Comparison of ENCODE assay signal across 11 mouse cellular contexts in the genomic region with DNA sequence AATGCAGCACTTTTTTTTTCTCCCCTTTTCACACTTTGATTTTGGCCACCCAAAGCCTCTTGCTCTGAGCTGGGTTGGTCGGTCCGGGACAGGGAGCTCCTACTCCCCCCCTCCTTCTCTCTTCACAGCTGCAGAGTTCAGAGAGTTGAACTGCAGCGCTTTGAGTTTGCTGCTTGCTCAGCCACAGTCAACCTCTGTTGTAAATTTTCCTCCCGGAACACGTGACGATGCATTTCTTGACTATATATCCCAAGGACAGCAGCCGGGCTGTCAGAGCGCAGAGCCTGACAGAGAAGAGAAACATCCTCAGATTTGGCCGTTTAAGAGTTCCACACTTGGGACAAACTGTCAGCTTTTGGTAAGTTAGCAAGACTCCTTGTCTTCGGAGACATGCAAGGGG. TPM values are rescaled to one million over a fixed set of nuclear protein-coding genes. Genes with fewer than 3 reads are reported as not detected.
A peak's percentile ranks its signal among the peaks of the same experiment; 100 is the strongest.
DNase-seq lines count a peak whose midpoint lies in the region; ATAC-seq and TF ChIP-seq lines count a peak whose summit lies in the region.
"Had no signal": no experiment of that assay in that cellular context is flagged by ENCODE, and none has a peak within 500 bp of the region (broad histone marks: within the 10 kb centered on the region; RNA-seq: fewer than 3 reads in every experiment).

A gene (plus strand): TSS at position 120 of the 400 bp plus-strand sequence.

- peak within 1 kb of the TSS; percentile 55 for H3K4me2 ChIP-seq in lung, embryonic 14.5 days
- H3K4me2 ChIP-seq in stomach, embryonic 16.5 days (ENCODE audit: low read depth, low read length): peak within 1 kb of the TSS; percentile 36
- H3K4me2 ChIP-seq: neural tube, embryonic 12.5 days had no signal

- H3K27me3 ChIP-seq in lung, embryonic 14.5 days (ENCODE audit: insufficient read depth, low read length): no peaks in the 10 kb centered on the region
- H3K27me3 ChIP-seq in stomach, embryonic 16.5 days (ENCODE audit: control insufficient read depth, insufficient read depth, low read length): no peaks in the 10 kb centered on the region
- H3K27me3 ChIP-seq: neural tube, embryonic 12.5 days had no signal

- peak; percentile 78 for ATAC-seq in lung, embryonic 14.5 days (ENCODE audit: insufficient read depth)
- peak; percentile 40; the same call in 1 of the 2 replicates for ATAC-seq in stomach, embryonic 16.5 days (ENCODE audit: insufficient read depth, low FRiP score)
- ATAC-seq: forebrain, embryonic 16.5 days had no signal

- no peaks in the 10 kb centered on the region for H3K36me3 ChIP-seq in lung, embryonic 14.5 days (ENCODE audit: insufficient read depth)
- no peaks in the 10 kb centered on the region for H3K36me3 ChIP-seq in stomach, embryonic 16.5 days (ENCODE audit: control insufficient read depth, insufficient read depth, low read length)
- H3K36me3 ChIP-seq: neural tube, embryonic 12.5 days had no signal

- peak within 1 kb of the TSS; percentile 20 for H3K4me3 ChIP-seq in lung, embryonic 14.5 days (ENCODE audit: low read depth, low read length)
- peak within 1 kb of the TSS; percentile 32 for H3K4me3 ChIP-seq in stomach, embryonic 16.5 days (replicated peaks; ENCODE audit: low read length)
- H3K4me3 ChIP-seq: neural tube, embryonic 12.5 days had no signal

- 27% methylated on average over 10 of the region's 10 CpGs for WGBS in lung, embryonic 14.5 days
- WGBS in stomach, embryonic 16.5 days: 39% methylated on average over 10 of the region's 10 CpGs

- H3K4me1 ChIP-seq in lung, embryonic 14.5 days (ENCODE audit: insufficient read depth): peaks cover 19% of the 10 kb centered on the region
- peaks cover 39% of the 10 kb centered on the region for H3K4me1 ChIP-seq in stomach, embryonic 16.5 days (ENCODE audit: control insufficient read depth, insufficient read depth, low read length)

- DNase-seq in lung, embryonic 14.5 days: peak; percentile 92
- no peak for DNase-seq in lung, adult 18-20 months
- peak; percentile 39 for DNase-seq in heart, postnatal 4 days
- peak; percentile 45 to 62 for DNase-seq in kidney, postnatal 25 days
- no peak for DNase-seq in thymus, postnatal 25 days
- no peak for DNase-seq in adipocyte (ENCODE audit: low spot score)
- DNase-seq: cerebellum, adult 11 months had no signal

- no peaks in the 10 kb centered on the region for H3K9me3 ChIP-seq in lung, embryonic 14.5 days (ENCODE audit: low read depth, low read length)
- no peaks in the 10 kb centered on the region for H3K9me3 ChIP-seq in stomach, embryonic 16.5 days (replicated peaks; ENCODE audit: control insufficient read depth, low read length)
- H3K9me3 ChIP-seq: neural tube, embryonic 12.5 days had no signal

- no peak for TF ChIP-seq CTCF in lung, embryonic 14.5 days (IDR thresholded peaks at IDR 0.05; ENCODE audit: low read depth)

- H3K9ac ChIP-seq in lung, embryonic 14.5 days: no peak within 1 kb of the TSS
- no peak within 1 kb of the TSS; the same call in 1 of the 2 replicates for H3K9ac ChIP-seq in stomach, embryonic 16.5 days (ENCODE audit: low read length)
- H3K9ac ChIP-seq: neural tube, embryonic 12.5 days had no signal

- H3K27ac ChIP-seq in lung, embryonic 14.5 days (ENCODE audit: low read depth): peak within 1 kb of the TSS; percentile 15; the same call in 1 of the 2 replicates
- peak within 1 kb of the TSS; percentile 28 for H3K27ac ChIP-seq in stomach, embryonic 16.5 days (ENCODE audit: low read length)
- H3K27ac ChIP-seq: macrophage; neural tube, embryonic 12.5 days had no signal

RNA-seq across cellular contexts. Expression of the gene that starts here (rescaled TPM):
- polyA plus RNA-seq in lung, embryonic 14.5 days (2014; fragmentation: Nextera tagmentation; extraction: Ambion mirVana): 10.9 and 12.4 TPM in 2 replicates
- total RNA-seq in heart, postnatal 4 days (2021): 1 to 10 TPM; 4.3 to 4.9 TPM
- polyA plus RNA-seq in stomach, embryonic 16.5 days (2015; fragmentation: Nextera tagmentation; extraction: Ambion mirVana): 11.5 and 13.7 TPM in 2 replicates
- polyA plus RNA-seq: macrophage had no signal

Comparison
In these comparisons a context has a peak if more than half of its experiments do, and no peak if none do; other contexts are left out.
1. DNase-seq: peak in lung, embryonic 14.5 days (single experiment), heart, postnatal 4 days (single experiment) and kidney, postnatal 25 days (2 of 2); none in lung, adult 18-20 months (0 of 2), thymus, postnatal 25 days (single experiment) and adipocyte (single experiment).